Mouse (Mus musculus): ENCODE data around the gene Ptpn5. TPM values are rescaled to one million over a fixed set of nuclear protein-coding genes. Genes with fewer than 3 reads are reported as not detected.

Ptpn5 gene
- polyA plus RNA-seq, 1 experiment from 2014 or later, result 0.69 TPM

- no peak overlapping the region for H3K9ac ChIP-seq (ENCODE audit: low read depth, low read length)
- peaks cover 7% of the 10 kb centered on the region; the same call in 1 of the 2 replicates for H3K4me1 ChIP-seq (replicated peaks; ENCODE audit: control insufficient read depth, insufficient read depth, low read length)
- no peaks in the 10 kb centered on the region for H3K27me3 ChIP-seq (replicated peaks; ENCODE audit: control insufficient read depth, insufficient read depth, low read length)
- no peak overlapping the region for H3K4me3 ChIP-seq (ENCODE audit: low read depth, low read length)
- no peak overlapping the region for H3K4me2 ChIP-seq (replicated peaks; ENCODE audit: low read depth)
- TF ChIP-seq CTCF (IDR thresholded peaks at IDR 0.05; ENCODE audit: low read depth), result no peak
- H3K9me3 ChIP-seq (ENCODE audit: control insufficient read depth), result no peaks in the 10 kb centered on the region
- WGBS, result 32% methylated on average over 7 of the region's 7 CpGs
- peak; percentile 66 for ATAC-seq
- peaks cover 4% of the 10 kb centered on the region; the same call in 1 of the 2 replicates for H3K36me3 ChIP-seq (ENCODE audit: control insufficient read depth, insufficient read depth)
- no peak overlapping the region for H3K27ac ChIP-seq (ENCODE audit: low read depth, low read length)
Measured at GRCm38 (mm10) chr7:47059339-47059738, 74.1 kb downstream of the Ptpn5 start.

GRCm38 (mm10) chr7:47056273-47056672 lies 77.2 kb downstream of the Ptpn5 start:
- ATAC-seq, result no peak
- H3K27ac ChIP-seq (ENCODE audit: low read depth, low read length), result no peak overlapping the region
- H3K4me3 ChIP-seq (ENCODE audit: low read depth, low read length), result no peak overlapping the region
- peaks cover 5% of the 10 kb centered on the region; the same call in 1 of the 2 replicates for H3K4me1 ChIP-seq (replicated peaks; ENCODE audit: control insufficient read depth, insufficient read depth, low read length)
- TF ChIP-seq CTCF (IDR thresholded peaks at IDR 0.05; ENCODE audit: low read depth), result no peak
- H3K9ac ChIP-seq (ENCODE audit: low read depth, low read length), result no peak overlapping the region
- no peaks in the 10 kb centered on the region for H3K27me3 ChIP-seq (replicated peaks; ENCODE audit: control insufficient read depth, insufficient read depth, low read length)
- no peak overlapping the region for H3K4me2 ChIP-seq (replicated peaks; ENCODE audit: low read depth)
- no peaks in the 10 kb centered on the region for H3K9me3 ChIP-seq (ENCODE audit: control insufficient read depth)
- WGBS, result 60% methylated on average over 4 of the region's 4 CpGs
- peaks cover 21% of the 10 kb centered on the region for H3K36me3 ChIP-seq (ENCODE audit: control insufficient read depth, insufficient read depth)

- WGBS, result 60% methylated on average over 9 of the region's 9 CpGs
- H3K4me1 ChIP-seq (replicated peaks; ENCODE audit: control insufficient read depth, insufficient read depth, low read length), result peaks cover 8% of the 10 kb centered on the region; the same call in 1 of the 2 replicates
Measured at GRCm38 (mm10) chr7:47055744-47056143, 77.7 kb downstream of the Ptpn5 start.

GRCm38 (mm10) chr7:47054666-47055065 lies 78.8 kb downstream of the Ptpn5 start:
- Histone ChIP-seq H3K36me3 (ENCODE audit: control insufficient read depth, insufficient read depth) (peaks cover 21% of the 10 kb centered on the region), H3K27ac (ENCODE audit: low read depth, low read length) (no peak overlapping the region), H3K27me3 (replicated peaks; ENCODE audit: control insufficient read depth, insufficient read depth, low read length) (no peaks in the 10 kb centered on the region), H3K4me2 (replicated peaks; ENCODE audit: low read depth) (no peak overlapping the region), H3K4me3 (ENCODE audit: low read depth, low read length) (no peak overlapping the region), H3K9ac (ENCODE audit: low read depth, low read length) (no peak overlapping the region), H3K4me1 (replicated peaks; ENCODE audit: control insufficient read depth, insufficient read depth, low read length) (0 out of 2 replicates have a peak, but pooled peaks cover 5% of the 10 kb centered on the region), H3K9me3 (ENCODE audit: control insufficient read depth) (no peaks in the 10 kb centered on the region)
- TF ChIP-seq CTCF (IDR thresholded peaks at IDR 0.05; ENCODE audit: low read depth), result no peak
- no peak for ATAC-seq
- 86% methylated on average over 2 of the region's 2 CpGs for WGBS

More at GRCm38 (mm10) chr7:47055744-47056143, 77.7 kb downstream of the Ptpn5 start:
- Histone ChIP-seq H3K27me3 (replicated peaks; ENCODE audit: control insufficient read depth, insufficient read depth, low read length) (no peaks in the 10 kb centered on the region), H3K4me2 (replicated peaks; ENCODE audit: low read depth) (no peak overlapping the region), H3K4me3 (ENCODE audit: low read depth, low read length) (no peak overlapping the region), H3K27ac (ENCODE audit: low read depth, low read length) (no peak overlapping the region), H3K9ac (ENCODE audit: low read depth, low read length) (no peak overlapping the region), H3K36me3 (ENCODE audit: control insufficient read depth, insufficient read depth) (peaks cover 21% of the 10 kb centered on the region), H3K9me3 (ENCODE audit: control insufficient read depth) (no peaks in the 10 kb centered on the region)
- no peak for TF ChIP-seq CTCF (IDR thresholded peaks at IDR 0.05; ENCODE audit: low read depth)
- no peak for ATAC-seq

GRCm38 (mm10) chr7:47053287-47053686 lies 80.2 kb downstream of the Ptpn5 start:
- no peak overlapping the region for H3K4me2 ChIP-seq (replicated peaks; ENCODE audit: low read depth)
- H3K27me3 ChIP-seq (replicated peaks; ENCODE audit: control insufficient read depth, insufficient read depth, low read length), result no peaks in the 10 kb centered on the region
- peaks cover 21% of the 10 kb centered on the region for H3K36me3 ChIP-seq (ENCODE audit: control insufficient read depth, insufficient read depth)
- H3K4me3 ChIP-seq (ENCODE audit: low read depth, low read length), result no peak overlapping the region
- no peaks in the 10 kb centered on the region for H3K9me3 ChIP-seq (ENCODE audit: control insufficient read depth)
- no peak for TF ChIP-seq CTCF (IDR thresholded peaks at IDR 0.05; ENCODE audit: low read depth)
- no peak overlapping the region for H3K27ac ChIP-seq (ENCODE audit: low read depth, low read length)
- no peak for ATAC-seq
- no peak overlapping the region for H3K9ac ChIP-seq (ENCODE audit: low read depth, low read length)
- WGBS, result 90% methylated on average over 15 of the region's 15 CpGs
- H3K4me1 ChIP-seq (replicated peaks; ENCODE audit: control insufficient read depth, insufficient read depth, low read length), result 0 out of 2 replicates have a peak, but pooled peaks cover 5% of the 10 kb centered on the region

- H3K9me3 ChIP-seq (ENCODE audit: control insufficient read depth), result no peaks in the 10 kb centered on the region
- peak overlapping the region; percentile 83; the same call in 1 of the 2 replicates for H3K4me3 ChIP-seq (ENCODE audit: low read depth, low read length)
- H3K27ac ChIP-seq (ENCODE audit: low read depth, low read length), result 0 out of 2 replicates have a peak overlapping the region, but pooled peaks have one; percentile 98
- ATAC-seq, result no peak
- H3K9ac ChIP-seq (ENCODE audit: low read depth, low read length), result no peak overlapping the region
- 0 out of 2 replicates have a peak, but pooled peaks cover 5% of the 10 kb centered on the region for H3K4me1 ChIP-seq (replicated peaks; ENCODE audit: control insufficient read depth, insufficient read depth, low read length)
- no peaks in the 10 kb centered on the region for H3K27me3 ChIP-seq (replicated peaks; ENCODE audit: control insufficient read depth, insufficient read depth, low read length)
- H3K36me3 ChIP-seq (ENCODE audit: control insufficient read depth, insufficient read depth), result peaks cover 21% of the 10 kb centered on the region
- TF ChIP-seq CTCF (IDR thresholded peaks at IDR 0.05; ENCODE audit: low read depth), result no peak
- 9% methylated on average over 3 of the region's 3 CpGs for WGBS
- H3K4me2 ChIP-seq (replicated peaks; ENCODE audit: low read depth), result peak overlapping the region; percentile 97
Measured at GRCm38 (mm10) chr7:47052276-47052675, 81.2 kb downstream of the Ptpn5 start.

Data from intestine, postnatal 0 days (tissue).